Mouse (Mus musculus) MEL (cell line): ENCODE data around the gene Tpd52l2. TPM values are rescaled to one million over a fixed set of nuclear protein-coding genes. Genes with fewer than 3 reads are reported as not detected.
A peak's percentile ranks its signal among the peaks of the same experiment; 100 is the strongest.

Experiments used
- DNase-seq: peaks from one replicate; pipeline ENCODE4 v3.0.0; 2011; ENCODE audit warnings: low read depth, low spot score
- H3K27ac ChIP-seq: 2 replicates; pipeline ENCODE4 v1.5.1; 2012; ENCODE audit warnings: low read depth, mild to moderate bottlenecking, control low read depth, low read length, moderate library complexity; ENCODE audit not compliant: control insufficient read depth
- H3K27me3 ChIP-seq, 2 experiments: fragments of 150-350 bp in 1 of 2; sonication (generic) in 1 of 2; 2 replicates each; pipeline ENCODE4 v1.6.1; 2012; ENCODE audit warnings: low read length in 2 of 2, mild to moderate bottlenecking in 2 of 2, improper control_type of control experiment in 1 of 2, moderate library complexity in 1 of 2; ENCODE audit not compliant: insufficient read depth in 2 of 2, control insufficient read depth in 1 of 2
- H3K36me3 ChIP-seq, 2 experiments: 2 replicates each; pipeline ENCODE4 v1.6.1; 2012 to 2014; ENCODE audit warnings: low read length in 2 of 2, improper control_type of control experiment in 1 of 2, inconsistent platforms in 1 of 2, mild to moderate bottlenecking in 1 of 2; ENCODE audit not compliant: insufficient read depth in 2 of 2, control insufficient read depth in 1 of 2
- H3K4me1 ChIP-seq, 2 experiments: fragments of 150-350 bp in 1 of 2; sonication (generic) in 1 of 2; 2 replicates each; pipeline ENCODE4 v1.6.1; 2012; ENCODE audit warnings: low read length in 2 of 2, improper control_type of control experiment in 1 of 2, mild to moderate bottlenecking in 1 of 2; ENCODE audit not compliant: insufficient read depth in 2 of 2, control insufficient read depth in 1 of 2
- H3K4me3 ChIP-seq, 2 experiments: fragments of 150-350 bp in 1 of 2; sonication (generic) in 1 of 2; 2 replicates each; pipeline ENCODE4 v1.5.1; 2012; ENCODE audit warnings: low read depth in 2 of 2, low read length in 2 of 2, mild to moderate bottlenecking in 2 of 2, moderate library complexity in 2 of 2, control low read depth in 1 of 2, improper control_type of control experiment in 1 of 2; ENCODE audit not compliant: control insufficient read depth in 1 of 2, insufficient read depth in 1 of 2
- H3K79me2 ChIP-seq: 2 replicates; pipeline ENCODE4 v1.6.1; 2012; ENCODE audit warnings: mild to moderate bottlenecking, low read length, moderate library complexity; ENCODE audit not compliant: control insufficient read depth, poor library complexity, insufficient read depth
- H3K9ac ChIP-seq: 2 replicates; pipeline ENCODE4 v1.6.1; 2012; ENCODE audit warnings: low read depth, mild to moderate bottlenecking, control low read depth, low read length, moderate library complexity; ENCODE audit not compliant: control insufficient read depth, poor library complexity, severe bottlenecking
- H3K9me3 ChIP-seq: fragments of 150-350 bp; sonication (generic); replicated peaks from 2 replicates; pipeline ENCODE4 v1.6.1; 2012; ENCODE audit warnings: mild to moderate bottlenecking, low read length, improper control_type of control experiment, moderate library complexity; ENCODE audit not compliant: insufficient read depth
- BHLHE40 ChIP-seq: IDR thresholded peaks from 2 replicates; pipeline ENCODE4 v1.6.1; 2012; ENCODE audit warnings: low read depth, mild to moderate bottlenecking, inconsistent platforms, low read length, improper control_type of control experiment, borderline replicate concordance
- CHD2 ChIP-seq: IDR thresholded peaks from 2 replicates; pipeline ENCODE4 v1.6.1; 2011; ENCODE audit warnings: low read length, improper control_type of control experiment
- CTCF ChIP-seq, 3 experiments: IDR thresholded peaks in 2 of 3; conservative IDR thresholded peaks in 1 of 3; 2 replicates each; pipeline ENCODE4 v1.5.1; 2011 to 2012; ENCODE audit warnings: low read length in 3 of 3, low read depth in 2 of 3, mild to moderate bottlenecking in 2 of 3, improper control_type of control experiment in 1 of 3, inconsistent platforms in 1 of 3, mixed read lengths in 1 of 3, moderate library complexity in 1 of 3; ENCODE audit not compliant: control insufficient read depth in 1 of 3, insufficient read depth in 1 of 3, poor library complexity in 1 of 3, severe bottlenecking in 1 of 3
- E2F4 ChIP-seq: IDR thresholded peaks from 2 replicates; pipeline ENCODE4 v1.6.1; 2011; ENCODE audit warnings: low read depth, low read length, improper control_type of control experiment, borderline replicate concordance
- ELF1 ChIP-seq: IDR thresholded peaks from 2 replicates; pipeline ENCODE4 v1.6.1; 2014; ENCODE audit warnings: low read depth, mild to moderate bottlenecking, inconsistent platforms, low read length, improper control_type of control experiment, moderate library complexity
- EP300 ChIP-seq, 2 experiments: IDR thresholded peaks; 2 replicates each; pipeline ENCODE4 v1.6.1; 2011; ENCODE audit warnings: improper control_type of control experiment in 2 of 2, low read length in 2 of 2, low read depth in 1 of 2, mild to moderate bottlenecking in 1 of 2
- ETS1 ChIP-seq: IDR thresholded peaks from 2 replicates; pipeline ENCODE4 v1.6.1; 2012; ENCODE audit warnings: low read depth, mild to moderate bottlenecking, inconsistent platforms, low read length, improper control_type of control experiment, moderate library complexity
- GATA1 ChIP-seq: IDR thresholded peaks from 2 replicates; pipeline ENCODE4 v1.6.1; 2011; ENCODE audit warnings: low read depth, low read length, improper control_type of control experiment
- JUND ChIP-seq: IDR thresholded peaks from 2 replicates; pipeline ENCODE4 v1.6.1; 2011; ENCODE audit warnings: low read depth, mild to moderate bottlenecking, improper control_type of control experiment, low read length
- KAT2A ChIP-seq: conservative IDR thresholded peaks from 2 replicates; pipeline ENCODE4 v1.6.1; 2012; ENCODE audit warnings: low read depth, low read length, improper control_type of control experiment, inconsistent platforms
- MAZ ChIP-seq: IDR thresholded peaks from 2 replicates; pipeline ENCODE4 v1.6.1; 2012; ENCODE audit warnings: low read depth, mild to moderate bottlenecking, inconsistent platforms, low read length, improper control_type of control experiment
- MEF2A ChIP-seq: IDR thresholded peaks from 2 replicates; pipeline ENCODE4 v1.6.1; 2014; ENCODE audit warnings: low read depth, mild to moderate bottlenecking, inconsistent platforms, low read length, improper control_type of control experiment; ENCODE audit not compliant: poor library complexity, insufficient replicate concordance, severe bottlenecking; ENCODE audit errors: extremely low read depth
- MYB ChIP-seq: IDR thresholded peaks from 2 replicates; pipeline ENCODE4 v1.6.1; 2011; ENCODE audit warnings: mild to moderate bottlenecking, low read depth, low read length, improper control_type of control experiment
- NRF1 ChIP-seq: IDR thresholded peaks from 2 replicates; pipeline ENCODE4 v1.6.1; 2014; ENCODE audit warnings: low read depth, mild to moderate bottlenecking, inconsistent platforms, low read length, improper control_type of control experiment, moderate library complexity; ENCODE audit not compliant: poor library complexity, insufficient read depth, severe bottlenecking
- POLR2A ChIP-seq, 2 experiments: IDR thresholded peaks; 2 replicates each; pipeline ENCODE4 v1.6.1; 2011 to 2012; ENCODE audit warnings: low read length in 2 of 2, mild to moderate bottlenecking in 2 of 2, control low read depth in 1 of 2, improper control_type of control experiment in 1 of 2, low read depth in 1 of 2, moderate library complexity in 1 of 2; ENCODE audit not compliant: control insufficient read depth in 1 of 2, insufficient read depth in 1 of 2, poor library complexity in 1 of 2
- RAD21 ChIP-seq: IDR thresholded peaks from 2 replicates; pipeline ENCODE4 v1.6.1; 2011; ENCODE audit warnings: mild to moderate bottlenecking, low read depth, low read length, improper control_type of control experiment
- RCOR1 ChIP-seq: IDR thresholded peaks from 2 replicates; pipeline ENCODE4 v1.6.1; 2012; ENCODE audit warnings: low read depth, mild to moderate bottlenecking, inconsistent platforms, low read length, improper control_type of control experiment
- SMC3 ChIP-seq: IDR thresholded peaks from 2 replicates; pipeline ENCODE4 v1.6.1; 2011; ENCODE audit warnings: low read depth, low read length, improper control_type of control experiment
- TAL1 ChIP-seq: IDR thresholded peaks from 2 replicates; pipeline ENCODE4 v1.6.1; 2012; ENCODE audit warnings: mild to moderate bottlenecking, inconsistent platforms, low read length, moderate library complexity, mixed read lengths
- TBP ChIP-seq: IDR thresholded peaks from 2 replicates; pipeline ENCODE4 v1.8.0; 2011; ENCODE audit warnings: low read depth, low read length, improper control_type of control experiment
- UBTF ChIP-seq: IDR thresholded peaks from 2 replicates; pipeline ENCODE4 v1.6.1; 2012; ENCODE audit warnings: low read depth, mild to moderate bottlenecking, inconsistent platforms, low read length, improper control_type of control experiment, moderate library complexity, borderline replicate concordance; ENCODE audit not compliant: insufficient read depth
- USF1 ChIP-seq: IDR thresholded peaks from 2 replicates; pipeline ENCODE4 v1.6.1; 2014; ENCODE audit warnings: low read depth, mild to moderate bottlenecking, inconsistent platforms, low read length, improper control_type of control experiment, moderate library complexity
- USF2 ChIP-seq, 2 experiments: IDR thresholded peaks; 2 replicates each; pipeline ENCODE4 v1.6.1; 2011 to 2012; ENCODE audit warnings: improper control_type of control experiment in 2 of 2, low read length in 2 of 2, borderline replicate concordance in 1 of 2, inconsistent platforms in 1 of 2, low read depth in 1 of 2, mild to moderate bottlenecking in 1 of 2; ENCODE audit not compliant: insufficient read depth in 1 of 2
- ZKSCAN1 ChIP-seq: IDR thresholded peaks from 2 replicates; pipeline ENCODE4 v1.6.1; 2012; ENCODE audit warnings: low read depth, mild to moderate bottlenecking, inconsistent platforms, low read length, improper control_type of control experiment, moderate library complexity
- ZMIZ1 ChIP-seq: IDR thresholded peaks from 2 replicates; pipeline ENCODE4 v1.6.1; 2012; ENCODE audit warnings: low read depth, mild to moderate bottlenecking, inconsistent platforms, low read length, improper control_type of control experiment, moderate library complexity
- polyA plus RNA-seq, 2 experiments: library from polyadenylated mRNA; stranded (reverse) in 1 of 2; unstranded in 1 of 2; fragments of >175 nt in 1 of 2; fragments of >200 nt in 1 of 2; gene quantifications; 2 replicates each; pipeline versions ENCODE4 v1.2.1 to v1.2.4; 2012; ENCODE audit warnings: low replicate concordance in 2 of 2, low read depth in 1 of 2; ENCODE audit not compliant: insufficient read length in 2 of 2, insufficient read depth in 1 of 2, missing spikeins in 1 of 2
- total RNA-seq: library from RNA; depleted of rRNA; stranded (reverse); fragments of 300-350 nt; gene quantifications from 2 replicates; pipeline ENCODE4 v1.2.3, GENCODE M21; 2012

The Tpd52l2 gene
- total and polyA plus RNA-seq, 3 experiments, result 99.5 to 119 TPM; not detected in 1

DNA sequence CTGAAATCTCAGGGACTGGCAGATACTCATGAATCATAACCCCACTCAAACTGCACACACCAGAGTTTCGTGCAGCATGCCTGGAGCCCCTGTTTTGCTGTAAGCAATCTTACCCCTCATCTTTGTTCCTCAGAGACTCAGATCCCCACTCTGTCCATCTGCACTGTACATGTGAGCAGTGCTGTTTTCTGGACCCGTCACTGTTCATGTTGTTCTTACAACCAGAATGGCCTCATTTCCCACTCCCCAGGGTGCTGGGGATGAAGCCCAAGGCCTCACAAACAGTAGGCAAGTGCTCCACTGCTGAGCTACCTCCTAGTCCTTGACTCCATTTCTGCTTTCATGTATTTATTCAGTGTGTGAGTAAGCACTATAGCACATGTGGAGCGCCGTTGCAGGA, 44.8 kb upstream of the Tpd52l2 start:
- Histone ChIP-seq H3K79me2 (no peaks in the 10 kb centered on the region), H3K36me3 (no peaks in the 10 kb centered on the region), H3K9me3 (no peaks in the 10 kb centered on the region), H3K4me1 (no peaks in the 10 kb centered on the region), H3K27ac (no peak overlapping the region), H3K9ac (no peak overlapping the region), H3K27me3 (peaks cover 3 to 9% of the 10 kb centered on the region in 2 experiments; a peak in 3 of 4 replicates), H3K4me3 (no peak overlapping the region)
- TF ChIP-seq USF1 (no peak), RCOR1 (no peak), ELF1 (no peak), POLR2A (IDR thresholded peaks at IDR 0.05; ENCODE audit: control insufficient read depth in 1 of 2, insufficient read depth in 1 of 2, low read depth in 1 of 2, low read length in 2 of 2, poor library complexity in 1 of 2) (no peak), UBTF (no peak), TBP (no peak), BHLHE40 (no peak), NRF1 (no peak), ZMIZ1 (no peak), ETS1 (no peak), CTCF (IDR thresholded peaks at IDR 0.05 in 2 of 3, conservative IDR thresholded peaks at IDR 0.05 in 1 of 3; ENCODE audit: control insufficient read depth in 1 of 3, insufficient read depth in 1 of 3, low read depth in 2 of 3, low read length in 3 of 3, poor library complexity in 1 of 3, severe bottlenecking in 1 of 3) (no peak), GATA1 (no peak), CHD2 (no peak), EP300 (IDR thresholded peaks at IDR 0.05; ENCODE audit: low read depth in 1 of 2, low read length in 2 of 2) (no peak)
- DNase-seq, result no peak

DNA sequence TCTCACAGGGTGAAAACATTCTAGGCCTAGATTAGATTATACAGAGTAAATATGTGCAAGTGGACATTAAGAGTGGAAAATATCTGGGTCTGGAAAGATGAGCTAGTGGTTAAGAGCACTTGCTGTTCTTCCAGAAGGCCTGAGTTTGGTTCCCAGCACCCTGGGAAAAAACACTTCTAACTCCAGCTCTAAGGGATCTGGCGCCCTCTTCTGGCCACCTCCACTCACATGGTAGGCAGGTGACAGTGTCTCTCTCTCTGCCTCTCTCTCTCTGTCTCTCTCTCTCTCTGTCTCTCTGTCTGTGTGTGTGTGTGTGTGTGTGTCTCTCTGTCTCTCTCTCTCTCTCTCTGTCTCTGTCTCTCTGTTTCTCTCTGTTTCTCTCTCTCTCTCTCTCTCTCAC, 43.7 kb upstream of the Tpd52l2 start:
- Histone ChIP-seq H3K27me3 (peaks cover 7 to 11% of the 10 kb centered on the region in 2 experiments), H3K9ac (no peak overlapping the region), H3K36me3 (no peaks in the 10 kb centered on the region), H3K4me3 (no peak overlapping the region), H3K4me1 (no peaks in the 10 kb centered on the region), H3K9me3 (no peaks in the 10 kb centered on the region), H3K27ac (no peak overlapping the region), H3K79me2 (no peaks in the 10 kb centered on the region)
- TF ChIP-seq E2F4, result no peak
- TF ChIP-seq GATA1, result no peak
- TF ChIP-seq EP300 (IDR thresholded peaks at IDR 0.05; ENCODE audit: low read depth in 1 of 2, low read length in 2 of 2), result no peak
- no peak for TF ChIP-seq USF2 (IDR thresholded peaks at IDR 0.05; ENCODE audit: borderline replicate concordance in 1 of 2, insufficient read depth in 1 of 2, low read depth in 1 of 2, low read length in 2 of 2)
- no peak for TF ChIP-seq NRF1
- no peak for TF ChIP-seq RCOR1
- TF ChIP-seq RAD21, result peak; percentile 30
- no peak for TF ChIP-seq MYB
- no peak for TF ChIP-seq JUND
- TF ChIP-seq TAL1, result no peak
- TF ChIP-seq MAZ, result no peak
- TF ChIP-seq ZKSCAN1, result no peak
- no peak for TF ChIP-seq MEF2A
- TF ChIP-seq KAT2A, result no peak
- TF ChIP-seq CTCF (IDR thresholded peaks at IDR 0.05 in 2 of 3, conservative IDR thresholded peaks at IDR 0.05 in 1 of 3; ENCODE audit: control insufficient read depth in 1 of 3, insufficient read depth in 1 of 3, low read depth in 2 of 3, low read length in 3 of 3, poor library complexity in 1 of 3, severe bottlenecking in 1 of 3), result peak in 2 of 3 experiments; percentile 49 to 64; a peak in 4 of 6 replicates
- peak; percentile 34 for TF ChIP-seq SMC3
- DNase-seq, result peak; percentile 50
